Mouse (Mus musculus): ENCODE data around the gene Cwc27.

- TF ChIP-seq EP300 (IDR thresholded peaks at IDR 0.05): no peak
- TF ChIP-seq CTCF (IDR thresholded peaks at IDR 0.05): no peak
Measured at GRCm38 (mm10) chr13:104635965-104636462, 180.9 kb downstream of the Cwc27 start.

All from lung, postnatal 0 days (tissue).